ENCODE assay signal across 17 mouse cellular contexts in genomic region chr5:139425198-139425597, GRCm38 (mm10). TPM values are rescaled to one million over a fixed set of nuclear protein-coding genes. Genes with fewer than 3 reads are reported as not detected.
"Had no signal": no experiment of that assay in that cellular context is flagged by ENCODE, and none has a peak within 500 bp of the region (broad histone marks: within the 10 kb centered on the region; RNA-seq: fewer than 3 reads in every experiment).

No protein-coding gene starts in this region.

- H3K9me3 ChIP-seq: liver, embryonic 13.5 days; neural tube, embryonic 12.5 days; neural tube, embryonic 15.5 days; stomach, embryonic 15.5 days had no signal

- H3K9ac ChIP-seq: liver, embryonic 13.5 days; neural tube, embryonic 12.5 days; neural tube, embryonic 15.5 days; stomach, embryonic 15.5 days had no signal

- H3K27ac ChIP-seq: liver, embryonic 13.5 days; neural tube, embryonic 12.5 days; neural tube, embryonic 15.5 days; stomach, embryonic 15.5 days had no signal

- H3K4me2 ChIP-seq: liver, embryonic 13.5 days; midbrain, embryonic 11.5 days; neural tube, embryonic 12.5 days; neural tube, embryonic 15.5 days; stomach, embryonic 15.5 days had no signal

- H3K27me3 ChIP-seq: liver, embryonic 13.5 days; neural tube, embryonic 12.5 days; neural tube, embryonic 15.5 days; stomach, embryonic 15.5 days had no signal

- DNase-seq: kidney, adult 18-20 months; kidney, postnatal 4 days; liver, embryonic 13.5 days; lung, adult 2 months; lung, postnatal 14 days; lung, postnatal 4 days; midbrain, embryonic 14.5 days; right cerebral cortex, adult 18-20 months; right cerebral cortex, postnatal 14 days; spleen, adult 18-20 months; thymus, postnatal 36 days had no signal

- H3K4me3 ChIP-seq: liver, embryonic 13.5 days; neural tube, embryonic 12.5 days; neural tube, embryonic 15.5 days; stomach, embryonic 15.5 days had no signal

- H3K36me3 ChIP-seq: liver, embryonic 13.5 days; neural tube, embryonic 15.5 days; stomach, embryonic 15.5 days had no signal

- ATAC-seq: intestine, embryonic 16.5 days had no signal

RNA-seq across cellular contexts. Expression of gene C130050O18Rik, which starts 20.1 kb away (rescaled TPM):
- polyA plus RNA-seq: midbrain, postnatal 0 days had no signal
